Mouse (Mus musculus) hindbrain, embryonic 16.5 days (tissue): ENCODE results near the gene Cacnb3. TPM values are rescaled to one million over a fixed set of nuclear protein-coding genes. Genes with fewer than 3 reads are reported as not detected.

ENCODE experiments used
- ATAC-seq: fragments of 200-750 bp; cut with Nextera tagmentation; 2 replicates; pipeline ENCODE4 v1.8.0; 2017; ENCODE audit warnings: moderate TSS enrichment, moderate library complexity
- H3K27ac ChIP-seq: fragments of 300-500 bp; sonication (generic); 2 replicates; pipeline ENCODE4 v1.5.1; 2014; ENCODE audit warnings: low read depth, mild to moderate bottlenecking, control low read depth, low read length, moderate library complexity
- H3K27me3 ChIP-seq: fragments of 300-500 bp; sonication (generic); replicated peaks from 2 replicates; pipeline ENCODE4 v1.6.1; 2014; ENCODE audit warnings: low read length; ENCODE audit not compliant: control insufficient read depth, insufficient read depth
- H3K36me3 ChIP-seq: fragments of 300-500 bp; sonication (generic); 2 replicates; pipeline ENCODE4 v1.6.1; 2014; ENCODE audit warnings: mild to moderate bottlenecking, low read length, moderate library complexity, mixed read lengths; ENCODE audit not compliant: control insufficient read depth, insufficient read depth
- H3K4me1 ChIP-seq: fragments of 300-500 bp; sonication (generic); 2 replicates; pipeline ENCODE4 v1.6.1; 2014; ENCODE audit warnings: low read depth, low read length; ENCODE audit not compliant: control insufficient read depth, insufficient read depth
- H3K4me2 ChIP-seq: fragments of 300-500 bp; sonication (generic); 2 replicates; pipeline ENCODE4 v1.6.1; 2014; ENCODE audit warnings: mild to moderate bottlenecking, low read length, control low read depth, moderate library complexity
- H3K4me3 ChIP-seq: fragments of 300-500 bp; sonication (generic); 2 replicates; pipeline ENCODE4 v1.5.1; 2014; ENCODE audit warnings: mild to moderate bottlenecking, low read length, control low read depth, moderate library complexity
- H3K9ac ChIP-seq: fragments of 300-500 bp; sonication (generic); 2 replicates; pipeline ENCODE4 v1.6.1; 2014; ENCODE audit warnings: low read depth, mild to moderate bottlenecking, control low read depth, low read length, moderate library complexity
- H3K9me3 ChIP-seq: fragments of 300-500 bp; sonication (generic); 2 replicates; pipeline ENCODE4 v1.6.1; 2014; ENCODE audit warnings: mild to moderate bottlenecking, low read length, moderate library complexity; ENCODE audit not compliant: control insufficient read depth
- WGBS: fragments of 180-500 bp; shearing (Covaris S2); extraction: QIAGEN DNeasy Blood & Tissue Kit; methylation state at CpG from one replicate; pipeline ENCODE4 v1.1.7; 2014; 5-methylcytosine and 5-hydroxymethylcytosine counted together
- polyA plus RNA-seq: library from polyadenylated mRNA; unstranded; fragments of >200 nt; fragmentation: Nextera tagmentation; extraction: Ambion mirVana; gene quantifications from 2 replicates; pipeline ENCODE4 v1.2.1, GENCODE M21; 2015

The Cacnb3 gene
- polyA plus RNA-seq, 1 experiment from 2014 or later, result 129 TPM

DNA sequence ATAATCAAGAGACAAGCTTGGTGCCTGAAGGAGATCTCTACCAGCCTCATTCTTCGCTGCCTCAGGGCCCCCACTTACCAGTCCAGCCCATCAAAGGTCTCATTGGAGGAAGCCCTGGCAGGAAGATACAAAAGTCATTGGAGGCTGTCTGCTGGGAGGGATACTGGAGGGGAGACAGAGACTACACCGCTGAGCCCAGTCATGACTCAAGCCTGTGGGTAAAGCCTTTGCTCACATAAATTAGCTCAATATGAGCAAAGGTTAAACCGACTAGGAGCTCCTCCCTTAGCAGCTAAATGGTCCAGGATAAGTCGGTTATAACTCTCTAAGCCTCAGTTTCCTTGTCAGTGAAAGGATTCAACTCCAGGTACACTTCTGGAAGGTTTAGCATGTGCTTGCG is 35.6 kb upstream of the Cacnb3 start:
- no peak for ATAC-seq
- Histone ChIP-seq H3K9me3 (no peaks in the 10 kb centered on the region), H3K4me1 (no peaks in the 10 kb centered on the region), H3K9ac (no peak overlapping the region), H3K36me3 (peaks cover 47% of the 10 kb centered on the region), H3K27me3 (no peaks in the 10 kb centered on the region), H3K4me2 (no peak overlapping the region), H3K4me3 (no peak overlapping the region), H3K27ac (no peak overlapping the region)
- WGBS, result 95% methylated on average over 5 of the region's 5 CpGs

DNA sequence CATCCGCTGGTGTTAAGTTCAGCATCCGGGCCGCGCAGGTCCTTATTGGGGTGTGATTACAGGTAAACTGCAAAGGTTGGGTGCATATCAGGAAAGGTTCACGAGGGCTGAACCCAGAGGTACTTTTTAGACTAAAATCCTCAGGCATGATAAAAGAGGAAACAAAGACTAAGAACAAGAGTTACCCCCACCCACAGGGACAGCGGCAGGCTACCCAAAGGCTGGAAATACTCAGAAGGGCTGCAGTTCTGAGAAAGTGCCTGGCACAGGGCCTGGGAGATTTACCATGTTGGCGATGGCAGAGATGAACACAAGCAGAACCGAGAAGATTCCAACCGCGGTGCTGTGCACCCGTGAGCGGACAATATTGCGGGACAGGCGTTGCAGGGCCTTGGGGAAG is 34.0 kb upstream of the Cacnb3 start:
- Histone ChIP-seq H3K9me3 (no peaks in the 10 kb centered on the region), H3K27ac (no peak overlapping the region), H3K27me3 (no peaks in the 10 kb centered on the region), H3K4me3 (no peak overlapping the region), H3K36me3 (peaks cover 45% of the 10 kb centered on the region), H3K4me2 (no peak overlapping the region), H3K4me1 (no peaks in the 10 kb centered on the region), H3K9ac (no peak overlapping the region)
- no peak for ATAC-seq
- 97% methylated on average over 14 of the region's 14 CpGs for WGBS

DNA sequence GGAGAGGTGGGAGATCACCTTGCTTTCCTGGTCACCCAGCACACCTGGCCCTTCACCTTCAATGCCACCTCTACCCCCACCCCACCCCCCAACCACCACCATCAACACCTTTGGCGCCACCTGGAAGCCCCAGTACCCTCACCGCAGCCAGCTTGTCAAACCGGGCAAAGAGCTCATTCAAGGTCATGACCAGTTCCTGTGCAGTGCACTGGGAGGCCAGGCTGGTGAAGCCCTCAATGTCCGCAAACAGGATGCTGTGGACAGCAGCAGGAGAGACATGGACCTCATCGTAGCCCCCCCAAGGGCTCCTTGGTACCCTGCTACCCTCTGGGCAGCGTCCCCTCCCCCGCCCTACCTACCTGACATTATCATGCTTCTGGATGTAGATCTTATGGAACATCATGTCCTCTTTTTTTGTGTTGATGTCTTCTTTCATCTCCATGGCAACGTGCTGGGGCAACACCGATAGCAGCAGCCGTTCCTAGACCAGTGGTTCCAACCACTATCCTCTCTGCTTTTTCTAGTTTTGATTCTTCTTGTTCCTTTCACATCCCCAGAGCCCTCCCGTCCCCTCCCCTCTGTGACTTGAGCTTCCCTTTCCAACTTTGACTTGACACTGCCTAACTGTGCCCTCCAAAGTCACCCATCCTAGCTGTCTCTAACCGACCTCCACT is 30.5 kb upstream of the Cacnb3 start:
- Histone ChIP-seq H3K27me3 (no peaks in the 10 kb centered on the region), H3K4me2 (no peak overlapping the region), H3K9ac (no peak overlapping the region), H3K27ac (no peak overlapping the region), H3K9me3 (no peaks in the 10 kb centered on the region), H3K4me3 (no peak overlapping the region), H3K4me1 (peaks cover 19% of the 10 kb centered on the region), H3K36me3 (peaks cover 33% of the 10 kb centered on the region)
- no peak for ATAC-seq
- 76% methylated on average over 12 of the region's 12 CpGs for WGBS

DNA sequence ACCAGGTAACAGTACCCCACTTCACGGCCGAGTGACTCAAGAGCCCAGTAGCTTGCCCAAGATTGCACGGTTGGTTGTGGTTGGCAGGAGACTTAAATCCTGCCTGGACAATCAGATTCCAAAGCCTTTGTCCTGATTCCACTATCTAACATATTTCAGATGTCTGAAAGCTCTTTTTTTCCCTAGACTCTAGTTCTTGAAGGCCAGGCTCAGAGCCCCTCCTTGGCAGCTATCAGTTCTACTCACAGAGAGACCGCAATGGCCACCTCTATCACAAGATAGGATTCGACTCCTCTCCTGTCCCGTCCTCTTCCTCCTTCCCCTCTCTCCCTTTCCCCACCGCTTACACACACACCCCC is 28.8 kb upstream of the Cacnb3 start:
- no peak overlapping the region for H3K4me3 ChIP-seq
- ATAC-seq, result no peak
- H3K4me2 ChIP-seq, result peak overlapping the region; percentile 7; the same call in 1 of the 2 replicates
- no peaks in the 10 kb centered on the region for H3K9me3 ChIP-seq
- peaks cover 23% of the 10 kb centered on the region for H3K4me1 ChIP-seq
- H3K27ac ChIP-seq, result no peak overlapping the region
- 80% methylated on average over 7 of the region's 7 CpGs for WGBS
- no peaks in the 10 kb centered on the region for H3K27me3 ChIP-seq
- H3K9ac ChIP-seq, result peak overlapping the region; percentile 39; the same call in 1 of the 2 replicates
- H3K36me3 ChIP-seq, result peaks cover 24% of the 10 kb centered on the region

DNA sequence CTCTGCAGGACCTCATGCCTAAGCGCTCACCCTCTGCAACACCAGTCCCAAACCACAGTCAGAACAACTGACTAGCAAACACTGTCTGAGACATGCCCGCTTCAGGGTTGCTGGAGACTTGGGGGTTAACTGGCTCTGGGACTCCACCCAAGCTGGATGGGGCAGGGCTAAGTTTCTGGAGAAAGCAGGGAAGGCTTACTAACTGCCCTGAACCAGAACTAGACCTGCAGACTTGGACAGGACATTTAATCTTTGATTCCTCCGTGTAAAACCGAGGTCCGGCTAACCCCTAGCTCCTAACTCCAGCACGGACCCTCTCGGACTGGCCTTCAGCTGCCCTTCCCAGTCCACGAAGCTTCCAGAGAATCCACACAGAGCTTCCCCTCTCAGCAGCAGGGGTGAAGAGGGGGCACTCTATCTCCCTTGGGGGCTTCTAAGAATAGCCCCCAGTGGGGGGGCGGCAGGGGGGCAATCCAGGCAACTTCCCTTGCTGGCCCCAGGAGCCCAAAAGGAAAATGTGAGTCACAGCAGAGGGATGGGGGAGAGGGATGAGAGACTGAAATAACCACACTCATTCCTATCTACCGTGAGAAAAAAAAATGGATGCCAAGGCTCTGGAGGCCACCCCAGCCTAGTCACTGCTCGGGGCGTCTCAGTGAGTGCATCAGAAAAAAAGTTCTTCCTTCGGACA is 28.3 kb upstream of the Cacnb3 start:
- Histone ChIP-seq H3K9ac (peak overlapping the region; percentile 39), H3K4me1 (peaks cover 28% of the 10 kb centered on the region), H3K36me3 (peaks cover 21% of the 10 kb centered on the region), H3K4me3 (no peak overlapping the region), H3K27me3 (no peaks in the 10 kb centered on the region), H3K27ac (no peak overlapping the region), H3K4me2 (peak overlapping the region; percentile 19; the same call in 1 of the 2 replicates), H3K9me3 (no peaks in the 10 kb centered on the region)
- 58% methylated on average over 13 of the region's 13 CpGs for WGBS
- no peak for ATAC-seq

DNA sequence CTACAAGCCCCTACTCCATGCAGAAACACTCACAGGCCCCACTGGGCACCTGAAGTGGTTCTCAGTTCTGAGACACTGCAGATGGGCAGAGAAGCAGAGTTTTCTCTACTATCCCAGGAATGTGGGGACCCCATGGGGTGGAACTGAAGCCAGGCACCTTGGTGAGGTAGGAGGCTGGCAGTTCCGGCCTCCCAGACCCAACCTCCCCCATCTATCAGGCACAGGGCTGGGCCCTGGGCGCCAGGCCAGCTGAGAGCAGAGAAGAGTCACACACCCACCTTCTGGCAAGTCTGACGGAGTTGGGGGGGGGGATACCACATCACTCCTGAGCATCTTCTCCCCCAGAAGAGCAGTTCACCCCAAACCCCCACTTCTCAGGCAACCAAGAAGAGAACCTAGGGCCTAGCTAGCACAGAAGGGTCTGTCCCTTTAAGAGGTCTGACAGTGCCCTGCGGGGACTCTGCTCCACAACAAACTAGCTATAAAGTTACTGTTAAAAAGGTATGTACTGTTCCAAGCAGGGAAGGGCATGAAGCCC is 27.6 kb upstream of the Cacnb3 start:
- no peak overlapping the region for H3K4me2 ChIP-seq
- 57% methylated on average over 4 of the region's 4 CpGs for WGBS
- no peak for ATAC-seq
- H3K4me1 ChIP-seq, result peaks cover 34% of the 10 kb centered on the region
- H3K9me3 ChIP-seq, result no peaks in the 10 kb centered on the region
- no peak overlapping the region for H3K27ac ChIP-seq
- H3K4me3 ChIP-seq, result no peak overlapping the region
- H3K27me3 ChIP-seq, result no peaks in the 10 kb centered on the region
- H3K9ac ChIP-seq, result no peak overlapping the region
- H3K36me3 ChIP-seq, result peaks cover 16% of the 10 kb centered on the region

DNA sequence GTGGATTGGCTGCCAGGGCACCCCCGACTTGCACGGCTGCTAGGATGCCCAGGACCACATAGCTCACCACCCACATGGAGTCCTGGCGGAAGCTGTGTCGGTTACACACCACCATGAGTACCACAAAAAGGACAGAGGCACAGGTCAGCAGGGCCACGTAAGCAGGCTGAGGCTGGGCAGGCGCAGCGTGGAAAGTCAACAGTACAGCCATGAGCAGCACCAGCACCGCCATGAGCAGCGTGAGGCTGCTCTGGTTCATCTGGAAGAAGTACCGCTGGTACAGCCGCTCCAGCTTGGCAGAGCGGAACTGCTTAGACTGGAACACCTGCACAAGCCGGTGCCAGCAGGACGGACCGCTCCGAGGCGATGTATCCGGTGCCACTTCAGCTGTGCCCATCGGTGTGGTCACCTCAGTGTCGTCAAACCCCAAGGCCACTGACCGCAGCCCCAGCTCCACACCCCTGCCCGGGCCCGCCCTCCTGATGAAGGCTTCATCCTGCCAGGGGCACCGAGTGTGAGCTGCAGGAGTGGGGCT is 26.5 kb upstream of the Cacnb3 start:
- Histone ChIP-seq H3K9ac (no peak overlapping the region), H3K27me3 (no peaks in the 10 kb centered on the region), H3K27ac (no peak overlapping the region), H3K36me3 (peaks cover 13% of the 10 kb centered on the region), H3K4me2 (no peak overlapping the region), H3K4me3 (no peak overlapping the region), H3K4me1 (peaks cover 40% of the 10 kb centered on the region), H3K9me3 (no peaks in the 10 kb centered on the region)
- WGBS, result 88% methylated on average over 24 of the region's 24 CpGs
- ATAC-seq, result no peak

DNA sequence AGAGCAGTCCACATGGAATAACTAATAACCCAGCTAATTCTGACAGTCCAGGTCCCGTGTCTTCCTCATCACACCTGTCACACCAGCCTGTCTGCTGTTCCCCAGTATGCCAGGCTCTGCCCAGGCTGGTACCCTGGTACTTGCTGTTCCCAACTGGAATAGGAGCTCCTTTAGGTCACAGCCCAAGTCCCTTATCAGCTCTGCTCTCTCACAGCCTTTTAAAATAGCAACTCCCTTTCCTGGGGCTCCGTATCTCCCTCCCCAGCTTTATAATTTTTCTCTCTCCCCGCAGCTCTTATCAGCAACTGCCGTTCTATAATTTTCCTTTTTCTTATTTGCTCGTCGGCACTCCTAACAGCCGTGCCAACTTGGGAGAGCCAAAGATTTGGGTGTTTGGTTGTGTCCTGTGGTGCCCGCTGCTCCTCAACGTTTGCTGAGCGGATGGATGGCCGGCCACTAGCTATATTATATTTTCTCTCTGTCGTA is 24.5 kb upstream of the Cacnb3 start:
- ATAC-seq, result no peak
- no peak overlapping the region for H3K9ac ChIP-seq
- H3K4me2 ChIP-seq, result no peak overlapping the region
- H3K36me3 ChIP-seq, result peaks cover 13% of the 10 kb centered on the region
- WGBS, result 91% methylated on average over 12 of the region's 12 CpGs
- H3K9me3 ChIP-seq, result no peaks in the 10 kb centered on the region
- H3K27ac ChIP-seq, result no peak overlapping the region
- H3K4me3 ChIP-seq, result no peak overlapping the region
- peaks cover 40% of the 10 kb centered on the region for H3K4me1 ChIP-seq
- no peaks in the 10 kb centered on the region for H3K27me3 ChIP-seq

GRCm38 (mm10) chr15:98606739-98607138 is 23.9 kb upstream of the Cacnb3 start:
- Histone ChIP-seq H3K4me2 (no peak overlapping the region), H3K4me1 (peaks cover 40% of the 10 kb centered on the region), H3K9me3 (no peaks in the 10 kb centered on the region), H3K27ac (no peak overlapping the region), H3K9ac (peak overlapping the region; percentile 7; the same call in 1 of the 2 replicates), H3K36me3 (peaks cover 13% of the 10 kb centered on the region), H3K4me3 (no peak overlapping the region), H3K27me3 (no peaks in the 10 kb centered on the region)
- 66% methylated on average over 9 of the region's 9 CpGs for WGBS
- ATAC-seq, result no peak
